In the genomic region with DNA sequence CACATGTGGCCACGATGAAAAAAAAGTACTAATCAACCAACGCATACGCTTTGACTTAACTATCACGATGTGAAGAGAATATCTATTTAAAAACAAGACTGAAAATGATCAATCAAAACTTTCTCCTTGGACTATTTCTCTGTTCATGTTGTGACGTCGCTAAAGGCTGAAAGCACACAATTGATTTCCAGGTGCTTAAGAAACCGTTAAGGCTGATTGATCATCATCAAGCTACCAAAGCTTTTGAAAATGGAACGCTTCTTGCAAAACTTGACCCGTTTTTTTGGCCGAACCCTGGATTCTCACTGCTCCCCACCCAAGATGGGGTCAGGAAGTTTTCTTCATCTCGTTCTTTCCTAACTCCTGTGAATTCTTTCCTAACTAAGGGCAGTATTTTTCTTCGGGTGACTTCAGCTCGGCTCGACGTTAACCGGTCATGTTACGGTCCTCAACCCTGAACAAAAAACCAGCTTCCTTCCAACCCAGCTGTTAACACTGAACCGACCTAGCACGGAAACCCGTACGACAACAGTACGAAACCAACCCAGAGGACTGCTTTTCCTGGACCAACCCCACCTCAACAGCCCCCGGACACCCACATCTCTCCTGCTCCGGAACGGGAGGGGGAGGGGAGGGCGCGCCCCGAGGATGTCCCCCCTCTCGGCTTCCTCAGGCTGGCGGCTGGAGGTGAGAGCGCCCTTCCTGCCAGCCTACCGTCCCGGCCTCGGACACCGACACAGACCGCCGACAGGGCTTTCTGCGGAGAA, we compare ENCODE assay signal across 7 mouse cellular contexts. TPM values are rescaled to one million over a fixed set of nuclear protein-coding genes. Genes with fewer than 3 reads are reported as not detected.
DNase-seq lines count a peak whose midpoint lies in the region; ATAC-seq and TF ChIP-seq lines count a peak whose summit lies in the region.

No protein-coding gene starts in this region.

- no peaks in the 10 kb centered on the region for H3K27me3 ChIP-seq in heart, embryonic 14.5 days (ENCODE audit: control insufficient read depth, insufficient read depth, low read length)
- H3K27me3 ChIP-seq in liver, postnatal 0 days (ENCODE audit: insufficient read depth, low read length): no peaks in the 10 kb centered on the region
- no peaks in the 10 kb centered on the region for H3K27me3 ChIP-seq in stomach, embryonic 16.5 days (ENCODE audit: control insufficient read depth, insufficient read depth, low read length)

- no peak; the same call in 1 of the 2 replicates for ATAC-seq in heart, embryonic 14.5 days (ENCODE audit: insufficient number of reproducible peaks, insufficient read depth, low FRiP score, low read depth)
- ATAC-seq in liver, postnatal 0 days: no peak
- ATAC-seq in stomach, embryonic 16.5 days (ENCODE audit: insufficient read depth, low FRiP score): no peak

- peak overlapping the region; percentile 91 to 92 for H3K27ac ChIP-seq in heart, embryonic 14.5 days (replicated peaks in 1 of 2; ENCODE audit: control insufficient read depth in 1 of 2, insufficient read depth in 1 of 2, low read depth in 2 of 2, low read length in 2 of 2)
- peak overlapping the region; percentile 95 for H3K27ac ChIP-seq in liver, postnatal 0 days (ENCODE audit: low read depth)
- H3K27ac ChIP-seq in stomach, embryonic 16.5 days (ENCODE audit: low read length): peak overlapping the region; percentile 93

- TF ChIP-seq CTCF in liver, postnatal 0 days (IDR thresholded peaks at IDR 0.05; ENCODE audit: low read depth): no peak

- DNase-seq in right cerebral cortex, adult 2 months (ENCODE audit: low spot score in 2 of 2): peak; percentile 21 to 51
- no peak for DNase-seq in right cerebral cortex, adult 18-20 months
- DNase-seq in c-Kit-positive CD71-negative TER-119-negative erythroid progenitor cells, embryonic 14.5 days (ENCODE audit: low read depth): peak; percentile 14
- no peak for DNase-seq in liver, postnatal 0 days
- no peak for DNase-seq in spleen, adult 12 weeks (ENCODE audit: low spot score)

- no peaks in the 10 kb centered on the region for H3K36me3 ChIP-seq in heart, embryonic 14.5 days (ENCODE audit: control insufficient read depth, insufficient read depth, low read length)
- H3K36me3 ChIP-seq in liver, postnatal 0 days (replicated peaks; ENCODE audit: insufficient read depth, low read length): no peaks in the 10 kb centered on the region
- H3K36me3 ChIP-seq in stomach, embryonic 16.5 days (ENCODE audit: control insufficient read depth, insufficient read depth, low read length): no peaks in the 10 kb centered on the region

- WGBS in heart, embryonic 14.5 days: 2% methylated on average over 38 of the region's 38 CpGs
- WGBS in liver, postnatal 0 days (ENCODE audit: insufficient replicate concordance): under 1% methylated on average over 36 of the region's 38 CpGs
- under 1% methylated on average over 38 of the region's 38 CpGs for WGBS in stomach, embryonic 16.5 days

- H3K4me3 ChIP-seq in heart, embryonic 14.5 days (ENCODE audit: control insufficient read depth in 1 of 2, insufficient read depth in 1 of 2, low read depth in 1 of 2, low read length in 2 of 2): peak overlapping the region; percentile 94 to 96
- H3K4me3 ChIP-seq in liver, postnatal 0 days (ENCODE audit: low read depth, low read length): peak overlapping the region; percentile 96
- peak overlapping the region; percentile 97 for H3K4me3 ChIP-seq in stomach, embryonic 16.5 days (replicated peaks; ENCODE audit: low read length)

- H3K4me1 ChIP-seq in heart, embryonic 14.5 days (ENCODE audit: control insufficient read depth in 2 of 2, insufficient read depth in 2 of 2, low read length in 2 of 2): peaks cover 0 to 22% of the 10 kb centered on the region in 2 experiments; a peak in 2 of 4 replicates
- H3K4me1 ChIP-seq in liver, postnatal 0 days (ENCODE audit: insufficient read depth): peaks cover 7% of the 10 kb centered on the region; the same call in 1 of the 2 replicates
- peaks cover 8% of the 10 kb centered on the region; the same call in 1 of the 2 replicates for H3K4me1 ChIP-seq in stomach, embryonic 16.5 days (ENCODE audit: control insufficient read depth, insufficient read depth, low read length)

- H3K9me3 ChIP-seq in heart, embryonic 14.5 days (ENCODE audit: control insufficient read depth, low read length): peaks cover 9% of the 10 kb centered on the region; the same call in 1 of the 2 replicates
- H3K9me3 ChIP-seq in liver, postnatal 0 days (ENCODE audit: low read length): peaks cover 7% of the 10 kb centered on the region
- H3K9me3 ChIP-seq in stomach, embryonic 16.5 days (replicated peaks; ENCODE audit: control insufficient read depth, low read length): peaks cover 8% of the 10 kb centered on the region; the same call in 1 of the 2 replicates

- peak overlapping the region; percentile 88 for H3K4me2 ChIP-seq in heart, embryonic 14.5 days (ENCODE audit: low read length)
- peak overlapping the region; percentile 93 for H3K4me2 ChIP-seq in liver, postnatal 0 days (ENCODE audit: low read depth, low read length)
- peak overlapping the region; percentile 59 for H3K4me2 ChIP-seq in stomach, embryonic 16.5 days (ENCODE audit: low read depth, low read length)

- H3K9ac ChIP-seq in heart, embryonic 14.5 days (ENCODE audit: low read length): peak overlapping the region; percentile 95
- peak overlapping the region; percentile 95 for H3K9ac ChIP-seq in liver, postnatal 0 days (replicated peaks)
- H3K9ac ChIP-seq in stomach, embryonic 16.5 days (ENCODE audit: low read length): peak overlapping the region; percentile 93

- TF ChIP-seq EP300 in liver, postnatal 0 days (IDR thresholded peaks at IDR 0.05; ENCODE audit: low read depth): no peak

RNA-seq across cellular contexts. Expression of gene Nck1, which starts 0.8 kb away (rescaled TPM):
- 56.2 and 61.7 TPM in 2 replicates for polyA plus RNA-seq in heart, embryonic 14.5 days (2014; fragmentation: Nextera tagmentation; extraction: Ambion mirVana)
- polyA plus RNA-seq in liver, postnatal 0 days (2015; fragmentation: Nextera tagmentation; extraction: Ambion mirVana): 26.3 and 31.8 TPM in 2 replicates
- 66.6 and 71.3 TPM in 2 replicates for polyA plus RNA-seq in stomach, embryonic 16.5 days (2015; fragmentation: Nextera tagmentation; extraction: Ambion mirVana)

RNA-seq across cellular contexts. Expression of gene Slc35g2, which starts 25.8 kb away (rescaled TPM):
- polyA plus RNA-seq in heart, embryonic 14.5 days (2014; fragmentation: Nextera tagmentation; extraction: Ambion mirVana): 10.3 and 11.0 TPM in 2 replicates
- 1.4 and 1.6 TPM in 2 replicates for polyA plus RNA-seq in liver, postnatal 0 days (2015; fragmentation: Nextera tagmentation; extraction: Ambion mirVana)
- 7.5 and 9.2 TPM in 2 replicates for polyA plus RNA-seq in stomach, embryonic 16.5 days (2015; fragmentation: Nextera tagmentation; extraction: Ambion mirVana)

RNA-seq across cellular contexts. Expression of gene Stag1, which starts 52.5 kb away (rescaled TPM):
- 34.4 and 34.8 TPM in 2 replicates for polyA plus RNA-seq in heart, embryonic 14.5 days (2014; fragmentation: Nextera tagmentation; extraction: Ambion mirVana)
- polyA plus RNA-seq in liver, postnatal 0 days (2015; fragmentation: Nextera tagmentation; extraction: Ambion mirVana): 17.3 and 20.4 TPM in 2 replicates
- polyA plus RNA-seq in stomach, embryonic 16.5 days (2015; fragmentation: Nextera tagmentation; extraction: Ambion mirVana): 31.9 and 35.7 TPM in 2 replicates

RNA-seq across cellular contexts. Expression of gene Il20rb, which starts 58.5 kb away (rescaled TPM):
- 0.69 and 0.94 TPM in 2 replicates for polyA plus RNA-seq in heart, embryonic 14.5 days (2014; fragmentation: Nextera tagmentation; extraction: Ambion mirVana)
- polyA plus RNA-seq in liver, postnatal 0 days (2015; fragmentation: Nextera tagmentation; extraction: Ambion mirVana): 0.48 and 0.88 TPM in 2 replicates
- 1.1 and 1.7 TPM in 2 replicates for polyA plus RNA-seq in stomach, embryonic 16.5 days (2015; fragmentation: Nextera tagmentation; extraction: Ambion mirVana)

Comparison
In these comparisons a context has a peak if more than half of its experiments do, and no peak if none do; other contexts are left out.
1. DNase-seq: peak in right cerebral cortex, adult 2 months (2 of 2) and c-Kit-positive CD71-negative TER-119-negative erythroid progenitor cells, embryonic 14.5 days (single experiment); none in right cerebral cortex, adult 18-20 months (single experiment), liver, postnatal 0 days (single experiment) and spleen, adult 12 weeks (single experiment).
2. Peak in every context shown above with its lines, with median percentiles within 50 percentile points of each other: H3K27ac ChIP-seq, H3K4me2 ChIP-seq, H3K4me3 ChIP-seq and H3K9ac ChIP-seq.